Mouse (Mus musculus) heart, embryonic 10.5 days (tissue): Measurements from ENCODE around the gene Mcm9. TPM values are rescaled to one million over a fixed set of nuclear protein-coding genes. Genes with fewer than 3 reads are reported as not detected.
A peak's percentile ranks its signal among the peaks of the same experiment; 100 is the strongest.
"Not testable (repeated sequence)": the region's sequence is repeated elsewhere in the genome, so short reads cannot be mapped to it uniquely, and the experiment has no call there.

Experiments used
- DNase-seq: peaks from one replicate; pipeline ENCODE4 v3.0.0-alpha.2; 2017; ENCODE audit warnings: low spot score
- H3K27ac ChIP-seq: fragments of 300-500 bp; sonication (generic); 2 replicates; pipeline ENCODE4 v1.5.1; 2016; ENCODE audit warnings: mild to moderate bottlenecking
- H3K27me3 ChIP-seq: fragments of 300-500 bp; sonication (generic); 2 replicates; pipeline ENCODE4 v1.6.1; 2016; ENCODE audit warnings: mild to moderate bottlenecking; ENCODE audit not compliant: poor library complexity, insufficient read depth, severe bottlenecking
- H3K36me3 ChIP-seq: fragments of 300-500 bp; sonication (generic); 2 replicates; pipeline ENCODE4 v1.6.1; 2016; ENCODE audit warnings: mild to moderate bottlenecking, moderate library complexity
- H3K4me1 ChIP-seq: fragments of 300-500 bp; sonication (generic); 2 replicates; pipeline ENCODE4 v1.6.1; 2016; ENCODE audit warnings: mild to moderate bottlenecking
- H3K4me3 ChIP-seq: fragments of 300-500 bp; sonication (generic); 2 replicates; pipeline ENCODE4 v1.5.1; 2016; ENCODE audit warnings: mild to moderate bottlenecking, moderate library complexity
- H3K9me3 ChIP-seq: fragments of 300-500 bp; sonication (generic); 2 replicates; pipeline ENCODE4 v1.6.1; 2016; ENCODE audit warnings: mild to moderate bottlenecking, moderate library complexity
- WGBS: fragments of 180-500 bp; shearing (Covaris S2); methylation state at CpG from one replicate; pipeline ENCODE4 v1.1.7; 2016; 5-methylcytosine and 5-hydroxymethylcytosine counted together
- polyA plus RNA-seq: library from polyadenylated mRNA; unstranded; fragments of >200 nt; fragmentation: Nextera tagmentation; extraction: Ambion mirVana; gene quantifications from 2 replicates; pipeline ENCODE4 v1.2.1, GENCODE M21; 2016

Mcm9 gene
- polyA plus RNA-seq: 7.9 and 10.1 TPM in 2 replicates

- DNase-seq, H3K9me3 ChIP-seq, H3K36me3 ChIP-seq, H3K27me3 ChIP-seq, H3K4me1 ChIP-seq: not testable (repeated sequence)
- Histone ChIP-seq H3K27ac (peak within 1 kb of the TSS; percentile 96), H3K4me3 (peak within 1 kb of the TSS; percentile 81)
- 58% methylated on average over 10 of the region's 10 CpGs for WGBS
Measured at GRCm38 (mm10) chr10:53630339-53630738, at the start of gene Mcm9. Gene Mcm9 (minus strand): TSS chr10:53630439.

- no peaks in the 10 kb centered on the region for H3K9me3 ChIP-seq
- H3K27me3 ChIP-seq: no peaks in the 10 kb centered on the region
- no peak overlapping the region for H3K27ac ChIP-seq
- H3K4me1 ChIP-seq: no peaks in the 10 kb centered on the region
- DNase-seq: no peak
- 46% methylated on average over 4 of the region's 4 CpGs for WGBS
- H3K36me3 ChIP-seq: no peaks in the 10 kb centered on the region
- no peak overlapping the region for H3K4me3 ChIP-seq
Measured at GRCm38 (mm10) chr10:53661788-53662187, 31.5 kb upstream of the Mcm9 start.

- H3K4me1 ChIP-seq, H3K27me3 ChIP-seq, H3K9me3 ChIP-seq, H3K4me3 ChIP-seq, DNase-seq, H3K36me3 ChIP-seq, H3K27ac ChIP-seq: not testable (repeated sequence)
- WGBS: 74% methylated on average over 5 of the region's 5 CpGs
Measured at GRCm38 (mm10) chr10:53654239-53654638, 24.0 kb upstream of the Mcm9 start.

- WGBS: 70% methylated on average over 2 of the region's 2 CpGs
- Histone ChIP-seq H3K4me1 (no peaks in the 10 kb centered on the region), H3K36me3 (no peaks in the 10 kb centered on the region), H3K27ac (no peak overlapping the region), H3K4me3 (no peak overlapping the region), H3K9me3 (no peaks in the 10 kb centered on the region), H3K27me3 (no peaks in the 10 kb centered on the region)
- DNase-seq: no peak
Measured at GRCm38 (mm10) chr10:53650683-53651082, 20.4 kb upstream of the Mcm9 start.

- Histone ChIP-seq H3K4me1 (no peaks in the 10 kb centered on the region), H3K27ac (no peak overlapping the region), H3K36me3 (no peaks in the 10 kb centered on the region), H3K9me3 (no peaks in the 10 kb centered on the region), H3K4me3 (no peak overlapping the region), H3K27me3 (no peaks in the 10 kb centered on the region)
- no peak for DNase-seq
Measured at GRCm38 (mm10) chr10:53641507-53641906, 11.3 kb upstream of the Mcm9 start.

- Histone ChIP-seq H3K27ac (peak overlapping the region; percentile 65; the same call in 1 of the 2 replicates), H3K27me3 (no peaks in the 10 kb centered on the region), H3K4me1 (peaks cover 3% of the 10 kb centered on the region; the same call in 1 of the 2 replicates), H3K36me3 (no peaks in the 10 kb centered on the region), H3K4me3 (0 out of 2 replicates have a peak overlapping the region, but pooled peaks have one; percentile 31), H3K9me3 (no peaks in the 10 kb centered on the region)
- DNase-seq: no peak
- WGBS: 49% methylated on average over 13 of the region's 13 CpGs
Measured at GRCm38 (mm10) chr10:53635246-53635971, 5.2 kb upstream of the Mcm9 start.

GRCm38 (mm10) chr10:53634160-53634559 is 3.9 kb upstream of the Mcm9 start:
- 81% methylated on average over 10 of the region's 10 CpGs for WGBS
- Histone ChIP-seq H3K36me3 (no peaks in the 10 kb centered on the region), H3K27ac (no peak overlapping the region), H3K9me3 (no peaks in the 10 kb centered on the region), H3K4me3 (no peak overlapping the region), H3K4me1 (peaks cover 3% of the 10 kb centered on the region; the same call in 1 of the 2 replicates), H3K27me3 (no peaks in the 10 kb centered on the region)
- DNase-seq: no peak

- WGBS: 0% methylated on average over 35 of the region's 35 CpGs
- Histone ChIP-seq H3K9me3 (no peaks in the 10 kb centered on the region), H3K36me3 (peaks cover 8% of the 10 kb centered on the region), H3K27ac (peak overlapping the region; percentile 96), H3K27me3 (no peaks in the 10 kb centered on the region), H3K4me3 (peak overlapping the region; percentile 81), H3K4me1 (peaks cover 3% of the 10 kb centered on the region; the same call in 1 of the 2 replicates)
- peak; percentile 99 for DNase-seq
Measured at GRCm38 (mm10) chr10:53629918-53630250, 355 bp downstream of the Mcm9 start.

GRCm38 (mm10) chr10:53629247-53629917 is 857 bp downstream of the Mcm9 start:
- Histone ChIP-seq H3K4me3 (peak overlapping the region; percentile 81), H3K27me3 (no peaks in the 10 kb centered on the region), H3K36me3 (peaks cover 13% of the 10 kb centered on the region), H3K9me3 (no peaks in the 10 kb centered on the region), H3K27ac (peak overlapping the region; percentile 96), H3K4me1 (peaks cover 3% of the 10 kb centered on the region; the same call in 1 of the 2 replicates)
- peak; percentile 89 for DNase-seq
- WGBS: under 1% methylated on average over 67 of the region's 67 CpGs

- DNase-seq: no peak
- H3K27ac ChIP-seq: no peak overlapping the region
- H3K4me1 ChIP-seq: no peaks in the 10 kb centered on the region
- peaks cover 61% of the 10 kb centered on the region for H3K36me3 ChIP-seq
- H3K27me3 ChIP-seq: no peaks in the 10 kb centered on the region
- no peaks in the 10 kb centered on the region for H3K9me3 ChIP-seq
- 86% methylated on average over 8 of the region's 8 CpGs for WGBS
- H3K4me3 ChIP-seq: no peak overlapping the region
Measured at GRCm38 (mm10) chr10:53615850-53616616, 14.2 kb downstream of the Mcm9 start.

- WGBS: 52% methylated on average over 1 of the region's 1 CpGs
- Histone ChIP-seq H3K36me3 (peaks cover 71% of the 10 kb centered on the region), H3K27ac (no peak overlapping the region), H3K27me3 (no peaks in the 10 kb centered on the region), H3K4me1 (no peaks in the 10 kb centered on the region), H3K9me3 (no peaks in the 10 kb centered on the region), H3K4me3 (no peak overlapping the region)
- DNase-seq: no peak
Measured at GRCm38 (mm10) chr10:53613955-53614354, 16.3 kb downstream of the Mcm9 start.

GRCm38 (mm10) chr10:53612172-53612571 is 18.1 kb downstream of the Mcm9 start:
- Histone ChIP-seq H3K4me1 (no peaks in the 10 kb centered on the region), H3K4me3 (no peak overlapping the region), H3K9me3 (no peaks in the 10 kb centered on the region), H3K27me3 (no peaks in the 10 kb centered on the region), H3K36me3 (peaks cover 79% of the 10 kb centered on the region), H3K27ac (no peak overlapping the region)
- 70% methylated on average over 1 of the region's 1 CpGs for WGBS
- no peak for DNase-seq

GRCm38 (mm10) chr10:53608274-53608673 is 22.0 kb downstream of the Mcm9 start:
- DNase-seq: no peak
- H3K36me3 ChIP-seq: peaks cover 77% of the 10 kb centered on the region
- 89% methylated on average over 2 of the region's 2 CpGs for WGBS

More at GRCm38 (mm10) chr10:53608274-53608673, 22.0 kb downstream of the Mcm9 start:
- Histone ChIP-seq H3K4me1 (no peaks in the 10 kb centered on the region), H3K4me3 (no peak overlapping the region), H3K27ac (no peak overlapping the region), H3K9me3 (no peaks in the 10 kb centered on the region), H3K27me3 (no peaks in the 10 kb centered on the region)
